ENCODE assay signal across 8 mouse cellular contexts in the genomic region with DNA sequence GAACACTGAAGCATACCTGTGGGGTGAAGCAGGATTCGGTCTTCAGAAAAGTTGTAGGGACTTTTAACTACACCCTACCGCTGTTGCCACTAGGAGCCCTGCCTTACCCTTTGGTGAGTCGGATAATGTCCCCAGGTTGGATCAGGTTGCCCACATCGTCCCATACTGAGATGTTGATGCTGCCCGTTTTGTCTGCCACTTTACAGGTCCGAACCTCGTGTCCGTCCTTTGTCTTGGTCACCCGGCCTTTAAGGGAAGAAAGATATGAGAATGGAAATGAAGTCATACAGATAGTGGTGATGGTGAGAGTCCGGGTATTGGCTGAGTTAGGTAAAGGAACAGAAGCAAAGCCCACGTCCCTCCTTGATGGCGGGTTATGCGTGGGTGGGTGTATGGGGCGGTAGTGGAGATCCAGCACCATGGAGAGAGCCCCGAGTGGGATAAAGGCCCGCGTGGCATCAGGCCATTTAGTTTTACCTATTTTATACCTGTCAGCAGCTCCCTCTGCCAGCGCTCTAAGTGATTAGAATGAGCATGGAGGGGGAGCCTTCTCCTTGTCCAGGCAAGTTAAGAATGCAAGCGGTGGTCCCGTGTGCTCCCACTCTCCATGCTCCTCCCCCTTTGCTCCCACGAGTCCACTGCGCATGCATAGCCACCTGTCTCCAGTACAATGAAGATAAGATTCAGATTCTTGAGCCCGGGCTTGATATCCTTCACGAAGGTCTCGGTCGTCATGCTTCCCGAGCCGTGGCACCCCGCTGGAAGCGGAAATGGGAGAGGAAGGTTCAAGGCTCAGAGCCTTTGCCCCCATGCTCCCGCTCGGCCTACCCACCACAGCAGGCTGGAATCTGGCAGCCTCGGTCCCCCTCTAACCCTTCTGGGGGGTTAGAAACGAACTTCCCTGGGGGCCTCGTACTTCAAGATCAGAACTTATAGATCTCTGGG. TPM values are rescaled to one million over a fixed set of nuclear protein-coding genes. Genes with fewer than 3 reads are reported as not detected.
DNase-seq lines count a peak whose midpoint lies in the region; ATAC-seq and TF ChIP-seq lines count a peak whose summit lies in the region.

No protein-coding gene starts in this region.

- H3K36me3 ChIP-seq in hindbrain, embryonic 13.5 days = peaks cover 26% of the 10 kb centered on the region
- peaks cover 28% of the 10 kb centered on the region for H3K36me3 ChIP-seq in midbrain, embryonic 13.5 days
- no peaks in the 10 kb centered on the region for H3K36me3 ChIP-seq in thymus, adult 2 months (ENCODE audit: control insufficient read depth, insufficient read depth, low read length)

- peak; percentile 26 for ATAC-seq in hindbrain, embryonic 13.5 days (ENCODE audit: low FRiP score)
- peak; percentile 7 for ATAC-seq in midbrain, embryonic 13.5 days

- peak; percentile 57 for DNase-seq in adrenal gland, postnatal 14 days
- DNase-seq in adrenal gland, adult 2 months = no peak
- peak; percentile 40 for DNase-seq in 3T3-L1 (ENCODE audit: low read depth, low spot score)
- DNase-seq in cerebellum, postnatal 14 days = peak; percentile 67 to 69
- peak; percentile 54 for DNase-seq in left cerebral cortex, postnatal 4 days
- peak; percentile 37 for DNase-seq in thymus, adult 2 months

- no peaks in the 10 kb centered on the region for H3K27me3 ChIP-seq in hindbrain, embryonic 13.5 days
- no peaks in the 10 kb centered on the region for H3K27me3 ChIP-seq in midbrain, embryonic 13.5 days
- no peaks in the 10 kb centered on the region for H3K27me3 ChIP-seq in thymus, adult 2 months (ENCODE audit: control insufficient read depth, insufficient read depth, low read length)

- TF ChIP-seq POLR2A in thymus, adult 2 months (IDR thresholded peaks at IDR 0.05; ENCODE audit: control insufficient read depth, extremely low read depth, insufficient read depth, low read length, poor library complexity) = no peak

- peak overlapping the region; percentile 85 for H3K4me2 ChIP-seq in hindbrain, embryonic 13.5 days
- H3K4me2 ChIP-seq in midbrain, embryonic 13.5 days (replicated peaks) = peak overlapping the region; percentile 94

- peak overlapping the region; percentile 89 for H3K27ac ChIP-seq in hindbrain, embryonic 13.5 days
- peak overlapping the region; percentile 89 for H3K27ac ChIP-seq in midbrain, embryonic 13.5 days
- H3K27ac ChIP-seq in thymus, adult 2 months (ENCODE audit: control insufficient read depth, insufficient read depth, low read length) = peak overlapping the region; percentile 3; the same call in 1 of the 2 replicates

- 21% methylated on average over 35 of the region's 35 CpGs for WGBS in hindbrain, embryonic 13.5 days
- 18% methylated on average over 35 of the region's 35 CpGs for WGBS in midbrain, embryonic 13.5 days
- 24% methylated on average over 35 of the region's 35 CpGs for WGBS in thymus, adult 2 months

- no peaks in the 10 kb centered on the region for H3K9me3 ChIP-seq in hindbrain, embryonic 13.5 days
- no peaks in the 10 kb centered on the region for H3K9me3 ChIP-seq in midbrain, embryonic 13.5 days

- intact Hi-C loops in left cerebral cortex, postnatal 4 days (cut with DNase I) = no loop called here

- peaks cover 42% of the 10 kb centered on the region for H3K4me1 ChIP-seq in hindbrain, embryonic 13.5 days (replicated peaks)
- peaks cover 46% of the 10 kb centered on the region for H3K4me1 ChIP-seq in midbrain, embryonic 13.5 days (replicated peaks)
- peaks cover 25% of the 10 kb centered on the region for H3K4me1 ChIP-seq in thymus, adult 2 months (replicated peaks; ENCODE audit: control insufficient read depth, insufficient read depth, low read length)

- peak overlapping the region; percentile 87 for H3K9ac ChIP-seq in hindbrain, embryonic 13.5 days
- peak overlapping the region; percentile 85 for H3K9ac ChIP-seq in midbrain, embryonic 13.5 days (replicated peaks)

- peak overlapping the region; percentile 93 for H3K4me3 ChIP-seq in hindbrain, embryonic 13.5 days
- H3K4me3 ChIP-seq in midbrain, embryonic 13.5 days (replicated peaks) = peak overlapping the region; percentile 97
- H3K4me3 ChIP-seq in thymus, adult 2 months (ENCODE audit: control insufficient read depth, insufficient read depth, low read length) = peak overlapping the region; percentile 68

- TF ChIP-seq CTCF in thymus, adult 2 months (IDR thresholded peaks at IDR 0.05; ENCODE audit: borderline replicate concordance, control insufficient read depth, extremely low read depth, insufficient read depth, low read length, poor library complexity) = no peak

RNA-seq across cellular contexts. Expression of gene Nabp2, which starts 2.4 kb away (rescaled TPM):
- total RNA-seq in adrenal gland, postnatal 14 days (2021) = 59.8 and 65.2 TPM in 2 replicates
- 10 to 100 TPM; 79.3 to 93.8 TPM for total RNA-seq in adrenal gland, adult 2 months (2021)
- 21.3 and 22.2 TPM in 2 replicates for polyA plus RNA-seq in adrenal gland, adult 2 months (2012; rRNA removed)
- polyA plus RNA-seq in hindbrain, embryonic 13.5 days (2015; fragmentation: Nextera tagmentation; extraction: Ambion mirVana) = 126 and 139 TPM in 2 replicates
- total RNA-seq in left cerebral cortex, postnatal 4 days (2021) = 10 to 100 TPM; 95.1 to 99.1 TPM
- polyA plus RNA-seq in midbrain, embryonic 13.5 days (2015; fragmentation: Nextera tagmentation; extraction: Ambion mirVana) = 142 and 153 TPM in 2 replicates
- polyA plus RNA-seq in thymus, adult 2 months (2012; rRNA removed) = 18.0 and 20.8 TPM in 2 replicates

RNA-seq across cellular contexts. Expression of gene Rnf41, which starts 2.6 kb away (rescaled TPM):
- 38.4 and 40.2 TPM in 2 replicates for total RNA-seq in adrenal gland, postnatal 14 days (2021)
- total RNA-seq in adrenal gland, adult 2 months (2021) = 10 to 100 TPM; 39.1 to 41.7 TPM
- polyA plus RNA-seq in adrenal gland, adult 2 months (2012; rRNA removed) = 24.4 and 28.4 TPM in 2 replicates
- 81.9 and 83.8 TPM in 2 replicates for polyA plus RNA-seq in hindbrain, embryonic 13.5 days (2015; fragmentation: Nextera tagmentation; extraction: Ambion mirVana)
- total RNA-seq in left cerebral cortex, postnatal 4 days (2021) = 10 to 100 TPM; 92.0 to 94.7 TPM
- 81.5 and 85.9 TPM in 2 replicates for polyA plus RNA-seq in midbrain, embryonic 13.5 days (2015; fragmentation: Nextera tagmentation; extraction: Ambion mirVana)
- 37.8 and 40.4 TPM in 2 replicates for polyA plus RNA-seq in thymus, adult 2 months (2012; rRNA removed)

RNA-seq across cellular contexts. Expression of gene Slc39a5, which starts 7.8 kb away (rescaled TPM):
- 0.78 TPM in 1 of 2 replicates, not detected in the other for total RNA-seq in adrenal gland, postnatal 14 days (2021)
- total RNA-seq in adrenal gland, adult 2 months (2021) = not detected
- polyA plus RNA-seq in adrenal gland, adult 2 months (2012; rRNA removed) = not detected in 2 replicates
- polyA plus RNA-seq in hindbrain, embryonic 13.5 days (2015; fragmentation: Nextera tagmentation; extraction: Ambion mirVana) = not detected in 2 replicates
- total RNA-seq in left cerebral cortex, postnatal 4 days (2021) = under 1 TPM; 0.40 to 0.42 TPM
- 0.18 and 0.22 TPM in 2 replicates for polyA plus RNA-seq in midbrain, embryonic 13.5 days (2015; fragmentation: Nextera tagmentation; extraction: Ambion mirVana)
- 0.53 and 0.65 TPM in 2 replicates for polyA plus RNA-seq in thymus, adult 2 months (2012; rRNA removed)

RNA-seq across cellular contexts. Expression of gene Ankrd52, which starts 31.9 kb away (rescaled TPM):
- total RNA-seq in adrenal gland, postnatal 14 days (2021) = 66.7 and 66.9 TPM in 2 replicates
- 10 to 100 TPM; 48.3 to 59.3 TPM for total RNA-seq in adrenal gland, adult 2 months (2021)
- 44.2 and 53.1 TPM in 2 replicates for polyA plus RNA-seq in adrenal gland, adult 2 months (2012; rRNA removed)
- polyA plus RNA-seq in hindbrain, embryonic 13.5 days (2015; fragmentation: Nextera tagmentation; extraction: Ambion mirVana) = 11.7 and 12.9 TPM in 2 replicates
- 10 to 100 TPM; 84.9 to 85.5 TPM for total RNA-seq in left cerebral cortex, postnatal 4 days (2021)
- polyA plus RNA-seq in midbrain, embryonic 13.5 days (2015; fragmentation: Nextera tagmentation; extraction: Ambion mirVana) = 13.0 and 14.8 TPM in 2 replicates
- 71.0 and 87.0 TPM in 2 replicates for polyA plus RNA-seq in thymus, adult 2 months (2012; rRNA removed)

RNA-seq across cellular contexts. Expression of gene Coq10a, which starts 40.1 kb away (rescaled TPM):
- 103 and 111 TPM in 2 replicates for total RNA-seq in adrenal gland, postnatal 14 days (2021)
- 10 to 100 TPM; 72.2 to 77.1 TPM for total RNA-seq in adrenal gland, adult 2 months (2021)
- 44.2 and 116 TPM in 2 replicates for polyA plus RNA-seq in adrenal gland, adult 2 months (2012; rRNA removed)
- polyA plus RNA-seq in hindbrain, embryonic 13.5 days (2015; fragmentation: Nextera tagmentation; extraction: Ambion mirVana) = 31.1 and 37.6 TPM in 2 replicates
- total RNA-seq in left cerebral cortex, postnatal 4 days (2021) = 10 to 100 TPM; 57.7 to 58.1 TPM
- 28.2 and 34.3 TPM in 2 replicates for polyA plus RNA-seq in midbrain, embryonic 13.5 days (2015; fragmentation: Nextera tagmentation; extraction: Ambion mirVana)
- polyA plus RNA-seq in thymus, adult 2 months (2012; rRNA removed) = 62.9 and 71.7 TPM in 2 replicates

Comparison
In these comparisons a context has a peak if more than half of its experiments do, and no peak if none do; other contexts are left out.
1. H3K27ac ChIP-seq: peak in every context shown above with its lines; median percentile 89 in hindbrain, embryonic 13.5 days; 89 in midbrain, embryonic 13.5 days; 3 in thymus, adult 2 months.